Mouse (Mus musculus): ENCODE measurements around the gene Kctd17. TPM values are rescaled to one million over a fixed set of nuclear protein-coding genes. Genes with fewer than 3 reads are reported as not detected.

Gene Kctd17
- polyA plus RNA-seq, 1 experiment from 2014 or later, result 120 TPM

GRCm38 (mm10) chr15:78447746-78448535, 19.6 kb downstream of the Kctd17 start:
- DNase-seq, result peak; percentile 96
- Histone ChIP-seq H3K4me1 (ENCODE audit: control insufficient read depth, insufficient read depth, low read length) (peaks cover 9% of the 10 kb centered on the region; the same call in 1 of the 2 replicates), H3K4me2 (ENCODE audit: low read length) (peak overlapping the region; percentile 61), H3K27ac (replicated peaks; ENCODE audit: low read depth, low read length) (0 out of 2 replicates have a peak overlapping the region, but pooled peaks have one; percentile 15), H3K9ac (replicated peaks; ENCODE audit: low read length) (peak overlapping the region; percentile 36; the same call in 1 of the 2 replicates), H3K4me3 (replicated peaks; ENCODE audit: low read depth, low read length) (peak overlapping the region; percentile 20), H3K36me3 (ENCODE audit: control insufficient read depth, insufficient read depth, low read length) (no peaks in the 10 kb centered on the region), H3K27me3 (ENCODE audit: control insufficient read depth, insufficient read depth, low read length) (no peaks in the 10 kb centered on the region), H3K9me3 (ENCODE audit: control insufficient read depth, low read length) (no peaks in the 10 kb centered on the region)
- WGBS, result 1% methylated on average over 22 of the region's 22 CpGs
- peak; percentile 41; the same call in 1 of the 2 replicates for ATAC-seq (ENCODE audit: low FRiP score, low TSS enrichment)

DNA sequence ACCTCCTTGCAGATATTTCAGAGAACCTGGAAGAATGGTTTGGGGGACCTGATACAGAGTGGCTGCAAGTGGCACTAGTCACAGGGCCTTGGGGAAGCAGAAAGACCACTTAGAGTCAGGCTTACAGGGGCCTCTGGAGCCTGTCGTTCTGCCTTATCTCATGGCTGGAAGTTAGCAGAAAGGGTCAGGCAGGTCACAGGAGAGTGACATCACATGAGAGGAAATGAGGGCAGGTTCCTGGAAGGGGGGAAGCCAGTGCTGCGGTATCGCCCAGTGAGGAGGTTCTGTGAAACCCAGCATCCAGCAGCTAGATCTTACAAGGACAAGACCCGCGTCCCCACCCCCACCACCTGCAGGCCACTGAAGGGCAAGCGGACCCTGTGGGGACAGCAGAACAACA, 20.8 kb downstream of the Kctd17 start:
- 74% methylated on average over 6 of the region's 6 CpGs for WGBS
- H3K9me3 ChIP-seq (ENCODE audit: control insufficient read depth, low read length), result no peaks in the 10 kb centered on the region
- peaks cover 9% of the 10 kb centered on the region; the same call in 1 of the 2 replicates for H3K4me1 ChIP-seq (ENCODE audit: control insufficient read depth, insufficient read depth, low read length)
- ATAC-seq (ENCODE audit: low FRiP score, low TSS enrichment), result no peak
- no peaks in the 10 kb centered on the region for H3K27me3 ChIP-seq (ENCODE audit: control insufficient read depth, insufficient read depth, low read length)
- H3K4me3 ChIP-seq (replicated peaks; ENCODE audit: low read depth, low read length), result no peak overlapping the region
- H3K4me2 ChIP-seq (ENCODE audit: low read length), result no peak overlapping the region
- no peak for DNase-seq
- no peaks in the 10 kb centered on the region for H3K36me3 ChIP-seq (ENCODE audit: control insufficient read depth, insufficient read depth, low read length)
- no peak overlapping the region for H3K27ac ChIP-seq (replicated peaks; ENCODE audit: low read depth, low read length)
- no peak overlapping the region for H3K9ac ChIP-seq (replicated peaks; ENCODE audit: low read length)

- Histone ChIP-seq H3K36me3 (ENCODE audit: control insufficient read depth, insufficient read depth, low read length) (no peaks in the 10 kb centered on the region), H3K4me2 (ENCODE audit: low read length) (no peak overlapping the region), H3K4me1 (ENCODE audit: control insufficient read depth, insufficient read depth, low read length) (peaks cover 9% of the 10 kb centered on the region; the same call in 1 of the 2 replicates), H3K4me3 (replicated peaks; ENCODE audit: low read depth, low read length) (no peak overlapping the region), H3K9me3 (ENCODE audit: control insufficient read depth, low read length) (no peaks in the 10 kb centered on the region), H3K27me3 (ENCODE audit: control insufficient read depth, insufficient read depth, low read length) (no peaks in the 10 kb centered on the region), H3K9ac (replicated peaks; ENCODE audit: low read length) (no peak overlapping the region), H3K27ac (replicated peaks; ENCODE audit: low read depth, low read length) (no peak overlapping the region)
- WGBS, result 41% methylated on average over 7 of the region's 7 CpGs
- ATAC-seq (ENCODE audit: low FRiP score, low TSS enrichment) (no peak), DNase-seq (peak; percentile 64)
Measured at GRCm38 (mm10) chr15:78449694-78450418, 21.5 kb downstream of the Kctd17 start.

DNA sequence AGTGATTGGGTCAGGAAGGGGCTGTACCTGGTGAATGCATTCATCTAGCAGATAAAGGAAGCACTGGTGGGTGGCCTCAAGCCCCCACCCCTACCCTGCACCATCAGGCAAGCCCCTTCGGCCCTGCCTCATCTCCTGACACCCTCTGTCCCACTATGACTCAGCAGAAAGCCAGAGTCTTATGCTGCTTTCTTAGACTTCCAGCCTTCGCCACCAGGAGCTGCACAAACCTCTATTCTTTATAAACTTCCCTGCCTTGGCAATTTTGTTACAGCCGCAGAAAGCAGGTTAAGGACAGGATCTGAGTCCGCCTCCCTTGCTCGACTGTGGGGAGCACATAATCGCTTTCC, 22.0 kb downstream of the Kctd17 start:
- H3K9me3 ChIP-seq (ENCODE audit: control insufficient read depth, low read length), result no peaks in the 10 kb centered on the region
- H3K4me3 ChIP-seq (replicated peaks; ENCODE audit: low read depth, low read length), result no peak overlapping the region
- no peak overlapping the region for H3K27ac ChIP-seq (replicated peaks; ENCODE audit: low read depth, low read length)
- peaks cover 9% of the 10 kb centered on the region; the same call in 1 of the 2 replicates for H3K4me1 ChIP-seq (ENCODE audit: control insufficient read depth, insufficient read depth, low read length)
- DNase-seq (no peak), ATAC-seq (ENCODE audit: low FRiP score, low TSS enrichment) (no peak)
- no peaks in the 10 kb centered on the region for H3K27me3 ChIP-seq (ENCODE audit: control insufficient read depth, insufficient read depth, low read length)
- H3K36me3 ChIP-seq (ENCODE audit: control insufficient read depth, insufficient read depth, low read length), result no peaks in the 10 kb centered on the region
- WGBS, result 89% methylated on average over 6 of the region's 6 CpGs
- no peak overlapping the region for H3K4me2 ChIP-seq (ENCODE audit: low read length)
- no peak overlapping the region for H3K9ac ChIP-seq (replicated peaks; ENCODE audit: low read length)

DNA sequence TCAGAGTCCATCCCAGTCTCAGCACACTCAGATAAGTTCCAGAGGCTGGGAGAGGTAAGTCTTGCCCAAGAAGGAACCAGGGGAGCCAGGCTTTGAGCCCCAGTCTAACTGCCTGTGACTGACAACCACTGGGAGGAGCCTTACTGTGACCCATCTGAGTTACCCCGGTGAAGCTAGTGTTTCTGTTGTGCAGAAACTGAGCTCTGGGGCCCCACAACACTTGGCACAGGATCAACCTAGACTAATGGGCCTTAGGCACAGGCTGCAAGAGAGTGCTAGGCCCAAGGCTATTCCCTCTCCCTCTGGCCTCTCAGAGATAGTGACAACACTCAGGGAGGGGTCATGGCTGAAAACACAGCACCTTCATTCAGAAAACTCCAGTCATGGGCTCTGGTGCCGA, 22.8 kb downstream of the Kctd17 start:
- no peak overlapping the region for H3K27ac ChIP-seq (replicated peaks; ENCODE audit: low read depth, low read length)
- 88% methylated on average over 2 of the region's 2 CpGs for WGBS
- ATAC-seq (ENCODE audit: low FRiP score, low TSS enrichment), result no peak
- DNase-seq, result no peak
- H3K27me3 ChIP-seq (ENCODE audit: control insufficient read depth, insufficient read depth, low read length), result no peaks in the 10 kb centered on the region
- no peak overlapping the region for H3K4me2 ChIP-seq (ENCODE audit: low read length)
- peaks cover 9% of the 10 kb centered on the region; the same call in 1 of the 2 replicates for H3K4me1 ChIP-seq (ENCODE audit: control insufficient read depth, insufficient read depth, low read length)
- H3K9me3 ChIP-seq (ENCODE audit: control insufficient read depth, low read length), result no peaks in the 10 kb centered on the region
- no peak overlapping the region for H3K4me3 ChIP-seq (replicated peaks; ENCODE audit: low read depth, low read length)
- H3K9ac ChIP-seq (replicated peaks; ENCODE audit: low read length), result no peak overlapping the region
- no peaks in the 10 kb centered on the region for H3K36me3 ChIP-seq (ENCODE audit: control insufficient read depth, insufficient read depth, low read length)

DNA sequence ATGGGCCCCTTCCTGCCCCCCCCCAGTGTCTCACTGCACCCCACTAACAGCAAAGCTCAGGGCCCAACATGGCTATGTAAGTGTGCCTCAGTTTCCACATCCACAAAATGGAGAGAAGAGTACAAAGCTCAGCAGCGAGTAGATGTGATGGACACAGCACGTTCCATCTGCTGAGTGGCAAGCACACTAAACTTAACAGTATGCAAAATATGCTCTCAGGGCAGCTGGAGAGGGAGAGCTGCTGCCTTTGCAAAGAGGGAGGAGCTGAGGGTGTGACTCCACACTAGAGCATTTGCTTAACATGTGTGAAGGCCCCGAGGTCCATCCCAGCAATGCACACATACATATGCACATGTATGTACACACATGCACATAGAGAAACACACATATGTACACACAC, 24.6 kb downstream of the Kctd17 start:
- no peak overlapping the region for H3K9ac ChIP-seq (replicated peaks; ENCODE audit: low read length)
- no peaks in the 10 kb centered on the region for H3K27me3 ChIP-seq (ENCODE audit: control insufficient read depth, insufficient read depth, low read length)
- no peak overlapping the region for H3K4me2 ChIP-seq (ENCODE audit: low read length)
- no peak overlapping the region for H3K27ac ChIP-seq (replicated peaks; ENCODE audit: low read depth, low read length)
- no peaks in the 10 kb centered on the region for H3K36me3 ChIP-seq (ENCODE audit: control insufficient read depth, insufficient read depth, low read length)
- peaks cover 8% of the 10 kb centered on the region; the same call in 1 of the 2 replicates for H3K4me1 ChIP-seq (ENCODE audit: control insufficient read depth, insufficient read depth, low read length)
- DNase-seq (no peak), ATAC-seq (ENCODE audit: low FRiP score, low TSS enrichment) (no peak)
- H3K9me3 ChIP-seq (ENCODE audit: control insufficient read depth, low read length), result no peaks in the 10 kb centered on the region
- 89% methylated on average over 3 of the region's 3 CpGs for WGBS
- no peak overlapping the region for H3K4me3 ChIP-seq (replicated peaks; ENCODE audit: low read depth, low read length)

DNA sequence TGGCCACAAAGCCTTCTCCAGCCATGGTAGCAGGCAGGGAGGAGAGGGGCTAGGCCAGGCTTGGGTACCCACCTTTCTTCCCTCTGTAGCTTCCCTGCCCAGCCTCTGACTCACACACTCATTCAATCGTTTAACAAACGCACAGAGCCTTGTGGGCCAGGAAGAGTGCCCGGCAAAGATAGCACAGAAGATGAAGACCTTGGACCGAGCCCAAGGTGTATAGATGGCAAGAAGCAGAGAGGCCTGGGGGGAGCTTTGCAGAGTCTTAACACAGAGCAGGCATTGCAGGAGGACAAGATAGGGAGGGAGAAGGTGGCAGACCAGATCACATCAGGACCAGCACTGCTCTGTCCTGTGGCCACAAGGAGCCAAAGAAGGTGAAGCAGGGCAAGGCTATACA, 26.8 kb downstream of the Kctd17 start:
- no peak overlapping the region for H3K4me2 ChIP-seq (ENCODE audit: low read length)
- H3K4me1 ChIP-seq (ENCODE audit: control insufficient read depth, insufficient read depth, low read length), result no peaks in the 10 kb centered on the region
- no peak overlapping the region for H3K27ac ChIP-seq (replicated peaks; ENCODE audit: low read depth, low read length)
- ATAC-seq (ENCODE audit: low FRiP score, low TSS enrichment), result no peak
- WGBS, result 75% methylated on average over 4 of the region's 4 CpGs
- H3K9me3 ChIP-seq (ENCODE audit: control insufficient read depth, low read length), result no peaks in the 10 kb centered on the region
- no peak overlapping the region for H3K9ac ChIP-seq (replicated peaks; ENCODE audit: low read length)
- no peak overlapping the region for H3K4me3 ChIP-seq (replicated peaks; ENCODE audit: low read depth, low read length)
- H3K36me3 ChIP-seq (ENCODE audit: control insufficient read depth, insufficient read depth, low read length), result no peaks in the 10 kb centered on the region
- no peaks in the 10 kb centered on the region for H3K27me3 ChIP-seq (ENCODE audit: control insufficient read depth, insufficient read depth, low read length)
- no peak for DNase-seq

GRCm38 (mm10) chr15:78456051-78456450, 27.7 kb downstream of the Kctd17 start:
- WGBS, result 56% methylated on average over 7 of the region's 7 CpGs
- H3K9ac ChIP-seq (replicated peaks; ENCODE audit: low read length), result no peak overlapping the region
- no peak for DNase-seq
- no peaks in the 10 kb centered on the region for H3K27me3 ChIP-seq (ENCODE audit: control insufficient read depth, insufficient read depth, low read length)
- ATAC-seq (ENCODE audit: low FRiP score, low TSS enrichment), result no peak
- no peak overlapping the region for H3K4me2 ChIP-seq (ENCODE audit: low read length)
- H3K27ac ChIP-seq (replicated peaks; ENCODE audit: low read depth, low read length), result no peak overlapping the region
- no peaks in the 10 kb centered on the region for H3K9me3 ChIP-seq (ENCODE audit: control insufficient read depth, low read length)
- no peak overlapping the region for H3K4me3 ChIP-seq (replicated peaks; ENCODE audit: low read depth, low read length)
- no peaks in the 10 kb centered on the region for H3K4me1 ChIP-seq (ENCODE audit: control insufficient read depth, insufficient read depth, low read length)
- no peaks in the 10 kb centered on the region for H3K36me3 ChIP-seq (ENCODE audit: control insufficient read depth, insufficient read depth, low read length)
